Mouse (Mus musculus) heart, adult 2 months (tissue): ENCODE data around the gene Nxpe4.

Source experiments
- CTCF ChIP-seq: fragments of 200-600 bp; IDR thresholded peaks from 2 replicates; pipeline ENCODE4 v1.8.1; 2022; ENCODE audit warnings: antibody characterized with exemption, mild to moderate bottlenecking, moderate library complexity
- POLR2A ChIP-seq: fragments of 200-500 bp; IDR thresholded peaks from 2 replicates; pipeline ENCODE4 v1.6.1; 2011; ENCODE audit warnings: mild to moderate bottlenecking, low read depth, low read length, control low read depth; ENCODE audit not compliant: insufficient read depth

DNA sequence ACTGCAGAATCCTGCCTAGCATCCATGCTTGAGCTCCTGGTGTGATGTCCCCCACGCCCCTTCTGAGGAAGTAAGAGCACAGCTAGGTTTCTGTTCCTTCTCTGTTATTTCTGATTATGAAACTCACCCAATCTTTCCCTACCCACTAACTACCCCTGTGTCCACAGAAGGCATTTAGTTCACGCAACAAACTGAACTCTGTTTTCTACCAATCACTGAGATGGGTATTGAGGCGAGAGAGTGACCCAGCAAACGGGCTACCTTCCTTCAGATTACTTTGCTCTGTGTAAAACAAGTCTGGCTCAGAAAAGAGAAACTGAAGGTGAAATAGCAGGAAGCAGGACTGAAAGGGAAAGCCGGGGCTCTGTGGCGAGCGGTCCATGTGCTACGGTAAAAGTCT lies 260.6 kb downstream of the Nxpe4 start:
- TF ChIP-seq CTCF (no peak), POLR2A (no peak)
